8 mouse cellular contexts compared by ENCODE assay signal in the genomic region with DNA sequence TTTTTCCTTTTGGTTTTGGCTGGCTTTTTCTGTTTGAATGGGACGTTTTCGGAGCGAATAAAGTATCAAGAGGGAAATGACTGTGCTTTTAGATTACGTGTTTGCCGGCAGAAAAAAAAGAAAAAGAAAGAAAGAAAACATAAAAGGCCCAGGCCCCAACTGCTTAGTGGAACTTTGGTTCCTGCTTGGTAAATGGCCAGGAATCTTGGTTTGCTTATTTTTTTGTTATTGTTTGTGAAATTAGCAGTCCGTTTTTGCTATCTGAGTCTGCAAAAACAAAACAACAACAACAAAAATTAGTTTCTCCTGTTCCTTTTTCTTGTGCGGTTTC. TPM values are rescaled to one million over a fixed set of nuclear protein-coding genes. Genes with fewer than 3 reads are reported as not detected.
DNase-seq lines count a peak whose midpoint lies in the region; ATAC-seq and TF ChIP-seq lines count a peak whose summit lies in the region.

No protein-coding gene starts in this region.

- no peak for DNase-seq in lung, postnatal 36 days
- DNase-seq in thymus, postnatal 4 days: no peak
- no peak for DNase-seq in cerebellum, adult 8-10 months
- no peak for DNase-seq in c-Kit-positive CD71-positive TER-119-positive erythroid progenitor cells, embryonic 14.5 days (ENCODE audit: low spot score)

- peak overlapping the region; percentile 98 for H3K9ac ChIP-seq in lung, embryonic 15.5 days
- H3K9ac ChIP-seq in embryonic facial prominence, embryonic 12.5 days: peak overlapping the region; percentile 97
- peak overlapping the region; percentile 100 for H3K9ac ChIP-seq in intestine, postnatal 0 days (ENCODE audit: low read depth, low read length)
- peak overlapping the region; percentile 83 for H3K9ac ChIP-seq in neural tube, embryonic 15.5 days (replicated peaks)

- no peak for ATAC-seq in lung, embryonic 15.5 days (ENCODE audit: borderline replicate concordance, extremely low read depth, low FRiP score, low TSS enrichment)
- no peak for ATAC-seq in embryonic facial prominence, embryonic 12.5 days (ENCODE audit: insufficient number of reproducible peaks, insufficient read depth, low FRiP score, low TSS enrichment)
- no peak for ATAC-seq in intestine, postnatal 0 days
- no peak for ATAC-seq in neural tube, embryonic 15.5 days (ENCODE audit: low FRiP score)

- H3K36me3 ChIP-seq in lung, embryonic 15.5 days: no peaks in the 10 kb centered on the region
- H3K36me3 ChIP-seq in embryonic facial prominence, embryonic 12.5 days: no peaks in the 10 kb centered on the region
- H3K36me3 ChIP-seq in intestine, postnatal 0 days (ENCODE audit: control insufficient read depth, insufficient read depth): no peaks in the 10 kb centered on the region
- H3K36me3 ChIP-seq in neural tube, embryonic 15.5 days: no peaks in the 10 kb centered on the region

- H3K4me1 ChIP-seq in lung, embryonic 15.5 days: peaks cover 32% of the 10 kb centered on the region
- H3K4me1 ChIP-seq in embryonic facial prominence, embryonic 12.5 days: peaks cover 27% of the 10 kb centered on the region
- H3K4me1 ChIP-seq in intestine, postnatal 0 days (replicated peaks; ENCODE audit: control insufficient read depth, insufficient read depth, low read length): no peaks in the 10 kb centered on the region
- H3K4me1 ChIP-seq in neural tube, embryonic 15.5 days: peaks cover 16% of the 10 kb centered on the region

- H3K9me3 ChIP-seq in lung, embryonic 15.5 days: no peaks in the 10 kb centered on the region
- H3K9me3 ChIP-seq in embryonic facial prominence, embryonic 12.5 days: no peaks in the 10 kb centered on the region
- no peaks in the 10 kb centered on the region for H3K9me3 ChIP-seq in intestine, postnatal 0 days (ENCODE audit: control insufficient read depth)
- H3K9me3 ChIP-seq in neural tube, embryonic 15.5 days (replicated peaks): no peaks in the 10 kb centered on the region

- no peak for TF ChIP-seq CTCF in intestine, postnatal 0 days (IDR thresholded peaks at IDR 0.05; ENCODE audit: low read depth)

- peak overlapping the region; percentile 98 for H3K27ac ChIP-seq in lung, embryonic 15.5 days
- peak overlapping the region; percentile 99 for H3K27ac ChIP-seq in embryonic facial prominence, embryonic 12.5 days
- H3K27ac ChIP-seq in intestine, postnatal 0 days (ENCODE audit: low read depth, low read length): peak overlapping the region; percentile 100
- peak overlapping the region; percentile 93 for H3K27ac ChIP-seq in neural tube, embryonic 15.5 days (replicated peaks)

- H3K27me3 ChIP-seq in lung, embryonic 15.5 days: no peaks in the 10 kb centered on the region
- H3K27me3 ChIP-seq in embryonic facial prominence, embryonic 12.5 days: no peaks in the 10 kb centered on the region
- no peaks in the 10 kb centered on the region for H3K27me3 ChIP-seq in intestine, postnatal 0 days (replicated peaks; ENCODE audit: control insufficient read depth, insufficient read depth, low read length)
- no peaks in the 10 kb centered on the region for H3K27me3 ChIP-seq in neural tube, embryonic 15.5 days (replicated peaks)

- H3K4me3 ChIP-seq in lung, embryonic 15.5 days: peak overlapping the region; percentile 83
- H3K4me3 ChIP-seq in embryonic facial prominence, embryonic 12.5 days: peak overlapping the region; percentile 70
- peak overlapping the region; percentile 90 for H3K4me3 ChIP-seq in intestine, postnatal 0 days (ENCODE audit: low read depth, low read length)
- H3K4me3 ChIP-seq in neural tube, embryonic 15.5 days (replicated peaks): peak overlapping the region; percentile 85

- peak overlapping the region; percentile 76 for H3K4me2 ChIP-seq in lung, embryonic 15.5 days
- peak overlapping the region; percentile 66 for H3K4me2 ChIP-seq in embryonic facial prominence, embryonic 12.5 days (replicated peaks)
- peak overlapping the region; percentile 77 for H3K4me2 ChIP-seq in intestine, postnatal 0 days (replicated peaks; ENCODE audit: low read depth)
- H3K4me2 ChIP-seq in neural tube, embryonic 15.5 days: peak overlapping the region; percentile 79

- 2% methylated on average over 7 of the region's 7 CpGs for WGBS in lung, embryonic 15.5 days
- whole genome bisulfite sequencing in embryonic facial prominence, embryonic 12.5 days: under 1% methylated on average over 7 of the region's 7 CpGs
- 0% methylated on average over 7 of the region's 7 CpGs for WGBS in intestine, postnatal 0 days
- 2% methylated on average over 7 of the region's 7 CpGs for WGBS in neural tube, embryonic 15.5 days

RNA-seq across cellular contexts. Expression of a gene that starts 0.8 kb away (rescaled TPM):
- polyA plus RNA-seq in lung, embryonic 15.5 days (2015; fragmentation: Nextera tagmentation; extraction: Ambion mirVana): 28.2 and 29.5 TPM in 2 replicates
- polyA plus RNA-seq in embryonic facial prominence, embryonic 12.5 days (2016; fragmentation: Nextera tagmentation; extraction: Ambion mirVana): 31.7 and 33.3 TPM in 2 replicates
- 91.4 and 95.4 TPM in 2 replicates for polyA plus RNA-seq in intestine, postnatal 0 days (2015; fragmentation: Nextera tagmentation; extraction: Ambion mirVana)
- polyA plus RNA-seq in neural tube, embryonic 15.5 days (2015; fragmentation: Nextera tagmentation; extraction: Ambion mirVana): 8.1 and 12.6 TPM in 2 replicates
